Mouse (Mus musculus) embryo, embryonic 11 days (tissue): ENCODE results near the gene Gsg1.

Experiments used
- DNase-seq: peaks from one replicate; pipeline ENCODE4 v3.0.0-alpha.2; 2015

Gene Gsg1

GRCm38 (mm10) chr6:135254153-135254552, at the start of gene Gsg1:
Gene Gsg1, minus strand, starts transcription at chr6:135254351.
- DNase-seq: no peak

- no peak for DNase-seq
Observed at GRCm38 (mm10) chr6:135302421-135303125, 48.4 kb upstream of the Gsg1 start.

GRCm38 (mm10) chr6:135300469-135300868, 46.3 kb upstream of the Gsg1 start:
- no peak for DNase-seq

GRCm38 (mm10) chr6:135299024-135299550, 44.9 kb upstream of the Gsg1 start:
- no peak for DNase-seq

GRCm38 (mm10) chr6:135297570-135297969, 43.4 kb upstream of the Gsg1 start:
- no peak for DNase-seq

- no peak for DNase-seq
Observed at GRCm38 (mm10) chr6:135296267-135296666, 42.1 kb upstream of the Gsg1 start.

- no peak for DNase-seq
Observed at GRCm38 (mm10) chr6:135295082-135295861, 41.1 kb upstream of the Gsg1 start.

- DNase-seq: no peak
Observed at GRCm38 (mm10) chr6:135294150-135294549, 40.0 kb upstream of the Gsg1 start.

- no peak for DNase-seq
Observed at GRCm38 (mm10) chr6:135292391-135292790, 38.2 kb upstream of the Gsg1 start.

GRCm38 (mm10) chr6:135279856-135280255, 25.7 kb upstream of the Gsg1 start:
- peak; percentile 45 for DNase-seq

- no peak for DNase-seq
Observed at GRCm38 (mm10) chr6:135279286-135279685, 25.1 kb upstream of the Gsg1 start.

GRCm38 (mm10) chr6:135278302-135278701, 24.2 kb upstream of the Gsg1 start:
- DNase-seq: no peak

GRCm38 (mm10) chr6:135276474-135277295, 22.5 kb upstream of the Gsg1 start:
- no peak for DNase-seq

GRCm38 (mm10) chr6:135275231-135275630, 21.1 kb upstream of the Gsg1 start:
- DNase-seq: no peak

- DNase-seq: no peak
Observed at GRCm38 (mm10) chr6:135273066-135273465, 18.9 kb upstream of the Gsg1 start.

GRCm38 (mm10) chr6:135271761-135272160, 17.6 kb upstream of the Gsg1 start:
- DNase-seq: no peak

- no peak for DNase-seq
Observed at GRCm38 (mm10) chr6:135269626-135270025, 15.5 kb upstream of the Gsg1 start.

GRCm38 (mm10) chr6:135268392-135268791, 14.2 kb upstream of the Gsg1 start:
- DNase-seq: no peak

- DNase-seq: no peak
Observed at GRCm38 (mm10) chr6:135267221-135267620, 13.1 kb upstream of the Gsg1 start.

GRCm38 (mm10) chr6:135266056-135266455, 11.9 kb upstream of the Gsg1 start:
- no peak for DNase-seq

- no peak for DNase-seq
Observed at GRCm38 (mm10) chr6:135264136-135264535, 10.0 kb upstream of the Gsg1 start.

GRCm38 (mm10) chr6:135262565-135262964, 8.4 kb upstream of the Gsg1 start:
- no peak for DNase-seq

- DNase-seq: no peak
Observed at GRCm38 (mm10) chr6:135261124-135261523, 7.0 kb upstream of the Gsg1 start.
